Mouse (Mus musculus) intestine, embryonic 16.5 days (tissue): Measurements from ENCODE around the gene Pcnt. TPM values are rescaled to one million over a fixed set of nuclear protein-coding genes. Genes with fewer than 3 reads are reported as not detected.
A peak's percentile ranks its signal among the peaks of the same experiment; 100 is the strongest.

Experiments used
- ATAC-seq: fragments of 200-750 bp; cut with Nextera tagmentation; 2 replicates; pipeline ENCODE4 v1.8.0; 2017; ENCODE audit warnings: moderate TSS enrichment, moderate library complexity
- H3K27ac ChIP-seq: fragments of 300-500 bp; sonication (generic); 2 replicates; pipeline ENCODE4 v1.5.1; 2014; ENCODE audit warnings: mild to moderate bottlenecking, low read length
- H3K27me3 ChIP-seq: fragments of 300-500 bp; sonication (generic); replicated peaks from 2 replicates; pipeline ENCODE4 v1.6.1; 2014; ENCODE audit warnings: low read length, control low read depth, mixed read lengths; ENCODE audit not compliant: control insufficient read depth, insufficient read depth
- H3K36me3 ChIP-seq: fragments of 300-500 bp; sonication (generic); 2 replicates; pipeline ENCODE4 v1.6.1; 2014; ENCODE audit warnings: low read length, control low read depth; ENCODE audit not compliant: control insufficient read depth, insufficient read depth
- H3K4me1 ChIP-seq: fragments of 300-500 bp; sonication (generic); 2 replicates; pipeline ENCODE4 v1.6.1; 2014; ENCODE audit warnings: low read length, control low read depth, mixed read lengths; ENCODE audit not compliant: control insufficient read depth, insufficient read depth
- H3K4me2 ChIP-seq: fragments of 300-500 bp; sonication (generic); 2 replicates; pipeline ENCODE4 v1.6.1; 2014; ENCODE audit warnings: low read depth, low read length, control low read depth
- H3K4me3 ChIP-seq: fragments of 300-500 bp; sonication (generic); 2 replicates; pipeline ENCODE4 v1.5.1; 2014; ENCODE audit warnings: mild to moderate bottlenecking, low read length
- H3K9ac ChIP-seq: fragments of 300-500 bp; sonication (generic); 2 replicates; pipeline ENCODE4 v1.6.1; 2014; ENCODE audit warnings: low read depth, low read length
- H3K9me3 ChIP-seq: fragments of 300-500 bp; sonication (generic); 2 replicates; pipeline ENCODE4 v1.6.1; 2016; ENCODE audit warnings: low read length, control low read depth; ENCODE audit not compliant: control insufficient read depth
- WGBS: fragments of 180-500 bp; shearing (Covaris S2); extraction: QIAGEN DNeasy Blood & Tissue Kit; methylation state at CpG from one replicate; pipeline ENCODE4 v1.1.7; 2014; 5-methylcytosine and 5-hydroxymethylcytosine counted together
- polyA plus RNA-seq: library from polyadenylated mRNA; unstranded; fragments of >200 nt; fragmentation: Nextera tagmentation; extraction: Ambion mirVana; gene quantifications from 2 replicates; pipeline ENCODE4 v1.2.1, GENCODE M21; 2015

The Pcnt gene
- polyA plus RNA-seq, 1 experiment from 2014 or later: 10.7 TPM

DNA sequence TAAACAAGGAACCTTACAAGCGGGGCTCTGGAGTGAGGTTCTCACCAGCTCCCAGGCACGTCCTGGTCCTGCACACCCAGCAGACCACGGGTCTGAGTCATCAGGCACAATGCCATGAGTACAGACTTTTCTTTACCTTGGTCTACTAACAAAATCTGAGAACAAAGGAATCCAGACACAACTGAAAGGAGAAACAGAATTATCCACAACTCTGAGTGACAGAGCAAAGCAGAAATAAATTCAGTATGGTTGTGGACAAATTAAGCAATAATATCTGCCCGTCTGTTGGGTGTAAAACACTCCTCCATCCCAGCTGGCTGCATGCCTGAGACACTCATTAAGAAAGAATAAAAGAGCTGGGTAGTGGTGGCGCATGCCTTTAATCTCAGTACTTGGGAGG lies 84.1 kb downstream of the Pcnt start:
- no peak for ATAC-seq
- no peaks in the 10 kb centered on the region for H3K4me1 ChIP-seq
- H3K4me3 ChIP-seq: no peak overlapping the region
- no peak overlapping the region for H3K4me2 ChIP-seq
- no peaks in the 10 kb centered on the region for H3K27me3 ChIP-seq
- no peaks in the 10 kb centered on the region for H3K9me3 ChIP-seq
- 80% methylated on average over 5 of the region's 5 CpGs for WGBS
- no peak overlapping the region for H3K9ac ChIP-seq
- no peak overlapping the region for H3K27ac ChIP-seq
- H3K36me3 ChIP-seq: peaks cover 11% of the 10 kb centered on the region; the same call in 1 of the 2 replicates

DNA sequence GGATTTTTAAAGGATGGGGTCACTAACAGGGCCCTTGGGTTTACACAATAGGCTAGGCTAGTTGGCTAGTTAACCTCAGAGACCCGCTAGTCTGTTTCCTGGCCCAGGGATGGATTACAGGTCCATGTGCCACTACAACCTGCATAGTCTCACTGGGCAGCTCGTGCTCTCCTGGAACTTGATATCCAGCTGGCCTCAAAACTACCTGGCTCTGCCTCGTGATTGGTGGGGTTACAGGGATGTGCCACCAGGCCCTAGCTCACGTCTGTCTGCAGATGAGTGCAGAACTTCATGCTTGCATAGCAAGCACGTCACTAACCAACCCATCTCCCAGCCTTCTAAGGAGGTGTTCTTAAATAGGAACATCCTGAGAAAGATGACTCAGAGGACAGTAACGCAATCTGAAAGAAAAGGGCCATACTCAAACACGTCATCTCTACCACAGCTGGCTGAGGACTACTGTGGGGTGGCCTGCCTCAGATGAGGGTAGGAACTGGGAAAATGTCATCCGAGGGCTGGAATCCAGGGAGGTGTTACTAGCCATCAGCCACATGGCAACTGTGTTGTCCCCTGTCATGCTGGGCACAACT lies 85.2 kb downstream of the Pcnt start:
- ATAC-seq: no peak
- H3K9me3 ChIP-seq: no peaks in the 10 kb centered on the region
- H3K4me2 ChIP-seq: no peak overlapping the region
- H3K4me3 ChIP-seq: no peak overlapping the region
- WGBS: 91% methylated on average over 8 of the region's 8 CpGs
- peaks cover 11% of the 10 kb centered on the region; the same call in 1 of the 2 replicates for H3K36me3 ChIP-seq
- H3K27me3 ChIP-seq: no peaks in the 10 kb centered on the region
- H3K9ac ChIP-seq: no peak overlapping the region
- H3K4me1 ChIP-seq: no peaks in the 10 kb centered on the region
- H3K27ac ChIP-seq: no peak overlapping the region

DNA sequence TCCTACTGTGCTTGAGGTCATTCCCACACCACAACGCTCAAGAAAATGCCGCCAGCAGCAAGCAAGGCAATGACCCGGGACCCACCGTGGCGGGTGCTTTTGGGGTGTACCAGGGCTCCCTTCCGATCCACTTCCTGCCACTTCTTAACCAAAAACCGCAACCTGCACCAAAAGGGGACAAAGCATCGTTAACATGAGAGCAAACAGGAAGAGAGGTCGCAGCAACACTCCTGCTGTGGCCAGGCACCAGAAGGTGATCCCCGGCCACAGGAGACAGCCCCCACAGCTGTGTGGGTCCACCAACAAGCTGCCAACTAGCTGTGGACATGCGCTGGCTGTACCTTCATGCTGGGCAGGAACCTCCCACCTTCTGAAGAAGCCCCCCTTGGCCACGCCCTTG lies 87.6 kb downstream of the Pcnt start:
- Histone ChIP-seq H3K4me1 (no peaks in the 10 kb centered on the region), H3K4me2 (no peak overlapping the region), H3K27ac (no peak overlapping the region), H3K27me3 (no peaks in the 10 kb centered on the region), H3K9ac (no peak overlapping the region), H3K9me3 (no peaks in the 10 kb centered on the region), H3K36me3 (peaks cover 17% of the 10 kb centered on the region), H3K4me3 (no peak overlapping the region)
- no peak for ATAC-seq
- WGBS: 89% methylated on average over 12 of the region's 12 CpGs

DNA sequence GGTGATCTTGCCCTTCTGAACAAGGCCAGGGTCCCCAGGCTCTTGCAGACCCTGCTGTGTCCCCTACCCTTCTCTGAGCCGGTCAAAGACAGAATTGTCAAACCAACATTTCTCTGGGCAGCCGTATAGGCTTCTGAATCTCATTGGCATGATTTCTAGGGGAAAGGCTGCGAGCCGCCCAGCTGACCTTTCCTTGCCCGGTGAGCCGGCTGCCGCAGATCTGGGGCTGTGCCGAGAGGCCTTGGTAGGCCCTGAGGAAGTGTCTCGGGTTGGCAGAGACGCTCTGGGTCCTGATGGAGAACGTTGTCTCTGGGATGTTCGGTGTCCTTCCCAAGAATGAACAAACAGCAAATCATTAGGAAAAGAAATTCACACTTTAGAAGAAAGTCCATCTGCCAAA lies 88.6 kb downstream of the Pcnt start:
- H3K4me2 ChIP-seq: no peak overlapping the region
- no peak for ATAC-seq
- 97% methylated on average over 12 of the region's 12 CpGs for WGBS
- H3K27me3 ChIP-seq: no peaks in the 10 kb centered on the region
- H3K4me3 ChIP-seq: no peak overlapping the region
- no peaks in the 10 kb centered on the region for H3K9me3 ChIP-seq
- no peak overlapping the region for H3K27ac ChIP-seq
- H3K36me3 ChIP-seq: peaks cover 17% of the 10 kb centered on the region
- H3K9ac ChIP-seq: no peak overlapping the region
- H3K4me1 ChIP-seq: no peaks in the 10 kb centered on the region

DNA sequence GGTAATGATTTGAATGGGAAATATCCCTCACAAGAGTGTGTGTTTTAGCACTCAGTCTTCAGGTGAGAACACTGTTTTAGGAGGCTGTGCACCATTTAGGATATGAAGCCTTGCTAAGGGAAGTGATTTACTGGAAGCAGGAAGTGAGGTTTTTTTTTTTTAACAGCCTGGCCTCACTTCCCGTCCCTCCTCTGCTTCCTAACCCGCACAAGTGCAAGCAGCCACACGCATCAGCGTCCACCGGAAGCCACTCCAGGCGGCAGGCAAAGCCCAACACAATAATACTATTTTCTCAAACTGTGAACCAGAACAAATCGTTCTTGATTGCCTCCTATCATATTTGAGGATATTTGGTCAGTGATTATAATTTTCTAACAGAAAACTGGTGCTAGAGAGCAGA lies 90.6 kb downstream of the Pcnt start:
- Histone ChIP-seq H3K9ac (no peak overlapping the region), H3K36me3 (peaks cover 12% of the 10 kb centered on the region), H3K27ac (no peak overlapping the region), H3K4me3 (no peak overlapping the region), H3K27me3 (no peaks in the 10 kb centered on the region), H3K4me2 (no peak overlapping the region), H3K4me1 (no peaks in the 10 kb centered on the region), H3K9me3 (no peaks in the 10 kb centered on the region)
- WGBS: 82% methylated on average over 7 of the region's 7 CpGs
- no peak for ATAC-seq

DNA sequence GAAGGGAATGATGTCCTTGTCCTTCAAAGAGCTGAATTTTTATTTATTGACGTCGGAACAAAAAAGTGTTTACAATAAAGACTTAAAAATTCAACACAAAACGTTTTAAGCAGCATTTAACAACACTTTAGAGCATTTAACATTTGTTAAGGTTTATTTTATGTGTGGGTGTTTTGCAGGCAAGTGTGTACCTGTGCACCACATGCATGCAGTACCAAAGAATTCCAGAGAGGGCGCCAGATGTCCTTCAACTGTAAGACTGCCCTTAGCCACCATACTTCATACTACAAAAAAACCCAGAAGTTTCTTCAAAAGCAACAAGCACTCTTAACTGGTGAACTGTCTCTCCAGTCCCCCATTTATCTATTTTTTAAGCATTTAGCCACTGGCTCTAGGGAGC lies 96.0 kb downstream of the Pcnt start:
- H3K4me2 ChIP-seq: peak overlapping the region; percentile 92
- no peaks in the 10 kb centered on the region for H3K9me3 ChIP-seq
- H3K36me3 ChIP-seq: peaks cover 6% of the 10 kb centered on the region; the same call in 1 of the 2 replicates
- 6% methylated on average over 4 of the region's 4 CpGs for WGBS
- H3K27me3 ChIP-seq: no peaks in the 10 kb centered on the region
- H3K27ac ChIP-seq: peak overlapping the region; percentile 83
- peak overlapping the region; percentile 92 for H3K4me3 ChIP-seq
- H3K9ac ChIP-seq: 0 out of 2 replicates have a peak overlapping the region, but pooled peaks have one; percentile 95
- peaks cover 13% of the 10 kb centered on the region for H3K4me1 ChIP-seq
- no peak for ATAC-seq

DNA sequence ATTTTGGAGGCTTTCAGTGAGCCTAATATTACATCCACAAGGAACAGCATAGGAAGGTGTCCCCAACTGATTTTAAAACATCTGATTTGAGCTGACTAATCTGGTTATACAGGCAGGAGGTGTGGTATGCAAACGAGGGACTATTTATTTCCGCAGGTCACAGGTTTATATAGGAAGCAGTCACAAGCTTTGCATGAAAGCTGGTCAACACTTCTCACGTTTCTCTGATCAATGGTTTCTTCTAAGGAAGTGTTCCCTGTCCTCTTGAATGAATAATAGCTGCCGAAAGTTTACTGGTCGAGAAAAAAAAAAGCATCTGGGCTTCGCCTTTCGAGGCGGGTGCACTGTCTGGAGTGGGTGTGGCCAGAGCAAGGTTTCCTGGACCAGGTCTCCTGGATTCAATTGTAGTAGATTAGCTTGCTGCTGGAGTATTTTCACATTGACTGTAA lies 96.5 kb downstream of the Pcnt start:
- peak overlapping the region; percentile 83 for H3K27ac ChIP-seq
- H3K4me2 ChIP-seq: peak overlapping the region; percentile 92
- H3K9me3 ChIP-seq: no peaks in the 10 kb centered on the region
- peaks cover 13% of the 10 kb centered on the region for H3K4me1 ChIP-seq
- 0 out of 2 replicates have a peak, but pooled peaks cover 4% of the 10 kb centered on the region for H3K36me3 ChIP-seq
- peak overlapping the region; percentile 92 for H3K4me3 ChIP-seq
- H3K9ac ChIP-seq: peak overlapping the region; percentile 95; the same call in 1 of the 2 replicates
- peak; percentile 16; the same call in 1 of the 2 replicates for ATAC-seq
- H3K27me3 ChIP-seq: no peaks in the 10 kb centered on the region
- 7% methylated on average over 8 of the region's 8 CpGs for WGBS

DNA sequence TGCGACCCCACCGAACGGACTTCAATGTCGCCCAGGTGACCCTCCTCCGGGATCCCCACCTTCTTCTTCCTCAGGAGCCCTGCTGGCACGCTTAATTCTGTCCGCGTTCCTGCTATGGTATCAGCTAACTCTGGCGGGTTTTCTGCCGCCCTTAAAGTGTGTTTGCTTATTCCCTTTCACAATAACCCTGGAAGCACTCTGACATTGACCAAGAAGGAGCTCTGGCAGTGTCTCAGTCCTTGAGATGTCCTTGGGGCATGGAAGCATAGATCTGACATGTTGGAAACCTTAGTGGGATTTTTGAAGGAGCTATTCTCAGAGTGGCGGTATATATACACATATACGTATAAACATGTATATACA lies 97.1 kb downstream of the Pcnt start:
- WGBS: 1% methylated on average over 12 of the region's 12 CpGs
- H3K9me3 ChIP-seq: no peaks in the 10 kb centered on the region
- peaks cover 13% of the 10 kb centered on the region for H3K4me1 ChIP-seq
- no peaks in the 10 kb centered on the region for H3K27me3 ChIP-seq
- peak overlapping the region; percentile 83 for H3K27ac ChIP-seq
- H3K4me3 ChIP-seq: peak overlapping the region; percentile 92
- ATAC-seq: peak; percentile 45
- peak overlapping the region; percentile 95 for H3K9ac ChIP-seq
- H3K36me3 ChIP-seq: 0 out of 2 replicates have a peak, but pooled peaks cover 3% of the 10 kb centered on the region
- H3K4me2 ChIP-seq: peak overlapping the region; percentile 92

DNA sequence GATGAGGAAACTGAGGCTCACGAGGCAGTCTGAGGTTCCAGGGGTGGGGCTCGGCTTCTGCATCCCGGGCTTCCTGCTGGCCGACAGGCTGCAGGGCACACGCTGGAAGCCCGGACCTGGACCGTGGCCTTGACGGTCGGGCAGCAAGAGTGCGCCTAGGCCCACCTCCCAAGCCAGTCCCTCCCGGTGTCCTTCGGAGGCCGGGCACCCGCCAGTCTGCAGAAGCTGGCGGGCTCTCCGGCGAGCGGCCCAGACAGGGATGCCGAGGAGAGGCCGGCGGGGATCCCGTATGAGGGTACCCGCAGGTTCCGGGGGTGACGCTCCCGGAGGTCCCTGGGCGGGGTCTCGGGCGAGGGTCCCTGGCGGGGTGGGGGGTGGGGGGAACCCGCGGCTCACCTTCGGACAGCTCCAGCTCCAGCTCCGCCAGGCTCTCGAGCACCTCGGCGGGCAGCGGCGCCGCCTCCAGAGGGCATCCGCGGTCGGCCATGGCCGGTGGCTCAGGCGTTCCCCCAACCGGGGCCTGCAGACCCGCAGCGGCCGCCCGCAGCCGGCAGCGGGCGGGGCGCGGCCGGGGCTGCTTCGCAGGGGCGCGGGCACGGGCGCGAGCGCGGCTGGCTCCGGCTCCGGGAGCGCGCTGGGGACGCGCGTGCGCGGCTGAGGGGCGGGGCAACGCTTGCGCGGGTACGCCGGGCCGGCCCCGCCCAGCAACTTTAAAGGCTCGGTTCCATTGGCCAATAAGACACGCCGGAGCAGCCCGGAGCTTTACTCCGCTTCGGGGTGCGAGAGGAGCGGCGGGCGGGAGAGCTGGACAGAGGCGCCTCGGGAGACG lies 97.7 kb downstream of the Pcnt start, which contains the start of gene Dip2a:
Gene Dip2a (minus strand): TSS at position 581 of the 829 bp plus-strand sequence.
- ATAC-seq: peak; percentile 93
- peak within 1 kb of the TSS; percentile 92 for H3K4me3 ChIP-seq
- H3K27ac ChIP-seq: peak within 1 kb of the TSS; percentile 83
- peak within 1 kb of the TSS; percentile 95 for H3K9ac ChIP-seq
- H3K9me3 ChIP-seq: no peaks in the 10 kb centered on the region
- no peaks in the 10 kb centered on the region for H3K36me3 ChIP-seq
- H3K4me2 ChIP-seq: peak within 1 kb of the TSS; percentile 92
- H3K27me3 ChIP-seq: no peaks in the 10 kb centered on the region
- peaks cover 13% of the 10 kb centered on the region for H3K4me1 ChIP-seq
- WGBS: under 1% methylated on average over 93 of the region's 94 CpGs
